Mouse (Mus musculus) brain, embryonic 18.5 days (tissue): ENCODE measurements around the gene Pde6h.

Experiments
- DNase-seq: peaks from one replicate; pipeline ENCODE4 v3.0.0-alpha.2; 2012; ENCODE audit warnings: low read depth, low spot score

The Pde6h gene

DNA sequence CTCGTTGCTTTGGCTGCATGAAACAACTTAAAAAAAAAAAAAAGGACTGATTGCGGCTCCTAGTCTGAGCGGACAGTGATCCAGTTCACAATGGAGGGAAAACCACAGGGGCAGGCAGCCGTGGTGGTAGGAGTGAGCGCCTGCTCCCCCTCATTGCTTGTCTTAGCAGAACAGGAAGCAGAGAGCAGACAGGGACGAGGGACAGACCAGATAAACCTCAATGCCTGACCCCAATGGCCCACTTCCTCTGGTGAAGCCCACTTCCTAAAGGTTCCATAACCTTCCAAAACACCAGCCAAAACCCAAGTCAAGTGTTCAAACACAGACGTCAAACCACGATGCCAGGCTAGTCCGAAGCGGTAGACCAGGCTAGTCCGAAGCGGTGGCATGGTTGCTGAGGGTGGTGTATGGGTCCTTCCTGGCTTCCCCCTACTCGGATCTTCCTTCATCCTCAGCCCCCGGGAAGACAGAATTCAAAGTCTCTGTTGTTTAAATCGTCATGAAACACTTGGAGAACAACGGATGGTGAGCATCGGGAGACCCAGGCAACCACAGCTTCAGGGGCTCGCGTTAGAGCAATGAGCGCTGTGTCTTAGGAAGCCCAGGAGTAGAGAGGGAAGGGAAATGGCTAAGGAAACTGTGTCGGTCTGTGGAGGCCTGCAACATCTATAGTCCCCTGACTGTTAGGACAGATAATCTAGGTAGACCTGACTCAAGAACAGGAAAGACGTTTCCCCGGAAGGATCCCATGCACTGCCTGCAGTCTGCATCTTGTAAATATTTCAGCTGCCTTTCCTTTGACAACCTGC lies 55.8 kb downstream of the Pde6h start:
- DNase-seq: no peak

DNA sequence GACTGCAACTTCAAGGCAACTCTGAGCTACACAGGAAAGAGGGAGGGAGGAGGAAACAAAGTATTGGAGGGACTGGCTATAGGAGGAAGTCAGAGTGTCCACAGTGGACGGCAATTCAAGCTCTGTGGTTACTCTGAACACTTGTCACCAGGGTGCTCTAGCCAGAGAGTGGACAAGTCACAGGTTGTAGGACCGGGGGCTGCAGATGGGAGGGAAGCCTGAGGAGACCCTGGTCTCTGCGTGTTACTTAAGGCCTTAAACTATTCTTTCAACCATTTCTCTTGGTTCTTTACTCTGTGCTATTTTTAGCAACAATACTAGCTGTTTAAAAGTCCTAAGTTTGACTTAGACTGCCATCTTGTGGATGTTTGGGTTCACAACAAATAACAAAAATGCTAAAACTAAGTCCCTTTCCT lies 56.7 kb downstream of the Pde6h start:
- no peak for DNase-seq

DNA sequence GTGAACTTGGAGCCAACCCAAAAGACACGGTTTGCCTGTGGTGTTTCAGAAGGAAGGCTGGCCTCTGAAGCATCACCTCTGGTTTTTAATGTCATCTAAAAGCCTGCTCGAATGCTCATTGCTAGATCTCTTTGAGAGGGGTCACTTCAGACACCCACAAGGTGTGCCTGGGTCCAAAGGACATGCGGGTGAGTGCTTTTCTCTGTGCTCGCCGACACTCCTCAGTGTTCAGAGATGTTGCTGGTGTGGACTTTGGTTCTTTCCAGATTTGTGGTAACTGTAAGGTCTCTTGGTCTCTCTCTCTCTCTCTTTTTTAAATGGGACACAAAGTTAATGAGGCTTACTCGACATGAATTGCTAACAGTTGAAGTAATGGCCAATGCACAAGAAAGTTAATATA lies 58.9 kb downstream of the Pde6h start:
- DNase-seq: no peak

DNA sequence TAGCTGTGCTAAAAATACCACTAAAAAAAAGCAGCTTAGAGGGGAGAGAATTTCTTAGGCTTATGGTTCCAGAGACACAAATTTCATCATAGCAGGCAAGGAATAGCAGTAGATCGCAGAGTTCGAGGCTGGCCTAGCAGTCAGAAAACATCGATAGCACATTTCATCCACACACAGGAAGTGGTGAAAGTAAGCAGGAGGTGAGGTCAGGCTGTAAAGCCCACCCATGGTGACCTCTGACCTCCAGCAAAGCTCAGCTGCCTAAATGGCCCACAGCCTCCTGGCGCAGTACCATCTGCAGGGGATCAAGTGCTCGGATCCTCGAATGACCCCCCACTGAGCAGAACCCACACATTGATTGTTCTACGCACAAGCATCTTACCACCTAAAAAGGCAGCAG lies 59.6 kb downstream of the Pde6h start:
- no peak for DNase-seq

DNA sequence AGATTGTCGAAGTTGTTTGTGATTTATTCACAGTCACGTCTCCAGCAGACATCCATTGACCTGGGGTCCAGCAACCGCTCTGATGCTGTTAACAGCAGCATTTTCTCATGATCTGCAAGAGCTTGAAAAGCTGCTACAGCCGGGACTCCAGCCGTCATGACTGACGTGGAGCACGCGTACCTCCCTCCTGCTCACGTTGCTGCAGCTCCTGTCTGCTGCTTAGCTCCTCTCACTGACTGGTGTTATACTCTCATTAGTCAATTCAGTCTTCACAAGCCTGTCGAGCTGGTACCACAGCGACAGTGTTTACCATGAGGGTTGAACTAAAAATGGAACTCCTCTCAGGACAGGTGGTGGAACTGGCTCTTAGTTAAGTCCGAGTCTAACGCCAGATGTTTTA lies 62.4 kb downstream of the Pde6h start:
- no peak for DNase-seq

DNA sequence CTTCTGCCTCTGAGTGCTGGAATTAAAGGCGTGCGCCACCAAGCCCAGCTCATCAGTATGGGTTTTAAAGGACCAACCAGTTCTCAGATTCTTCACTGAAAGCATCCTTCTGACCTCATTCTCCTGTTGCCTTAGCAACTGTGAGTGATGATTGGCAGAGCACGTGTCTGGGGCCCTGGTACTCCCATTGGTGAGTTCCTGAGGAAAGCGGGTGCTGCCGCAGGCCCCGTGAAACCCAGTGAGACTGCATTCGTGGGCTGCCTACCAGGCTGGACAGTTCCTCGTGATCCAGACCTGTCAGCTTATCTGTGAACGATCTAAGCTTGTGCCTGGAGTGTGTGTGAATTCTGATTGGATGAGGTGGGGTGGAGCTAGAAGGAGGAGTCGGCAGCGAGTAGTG lies 63.1 kb downstream of the Pde6h start:
- DNase-seq: no peak

DNA sequence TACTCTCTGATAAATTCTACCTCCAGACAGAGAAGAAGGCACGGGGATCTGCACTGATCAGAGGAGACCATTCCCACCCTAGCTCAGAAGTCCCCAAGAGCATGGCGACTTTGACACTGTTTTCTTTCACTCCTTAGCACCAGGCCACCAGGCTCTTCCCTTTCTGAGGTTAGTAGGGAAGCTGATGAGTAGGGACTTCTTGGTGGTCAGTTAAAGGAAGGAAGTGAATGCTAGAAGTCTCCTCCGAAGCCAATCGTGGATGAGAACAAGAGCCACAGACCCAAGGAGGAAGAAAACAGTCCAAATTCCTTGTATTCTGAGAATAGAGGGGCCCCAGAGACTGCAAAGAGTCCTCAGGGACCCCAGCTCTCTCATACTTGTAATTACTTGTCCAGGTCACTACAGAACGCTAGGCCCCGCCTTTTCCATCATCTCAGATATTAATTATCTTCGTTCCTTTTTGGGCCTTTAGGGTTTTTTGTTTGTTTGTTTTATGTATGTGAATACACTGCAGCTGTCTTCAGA lies 65.0 kb downstream of the Pde6h start:
- no peak for DNase-seq

DNA sequence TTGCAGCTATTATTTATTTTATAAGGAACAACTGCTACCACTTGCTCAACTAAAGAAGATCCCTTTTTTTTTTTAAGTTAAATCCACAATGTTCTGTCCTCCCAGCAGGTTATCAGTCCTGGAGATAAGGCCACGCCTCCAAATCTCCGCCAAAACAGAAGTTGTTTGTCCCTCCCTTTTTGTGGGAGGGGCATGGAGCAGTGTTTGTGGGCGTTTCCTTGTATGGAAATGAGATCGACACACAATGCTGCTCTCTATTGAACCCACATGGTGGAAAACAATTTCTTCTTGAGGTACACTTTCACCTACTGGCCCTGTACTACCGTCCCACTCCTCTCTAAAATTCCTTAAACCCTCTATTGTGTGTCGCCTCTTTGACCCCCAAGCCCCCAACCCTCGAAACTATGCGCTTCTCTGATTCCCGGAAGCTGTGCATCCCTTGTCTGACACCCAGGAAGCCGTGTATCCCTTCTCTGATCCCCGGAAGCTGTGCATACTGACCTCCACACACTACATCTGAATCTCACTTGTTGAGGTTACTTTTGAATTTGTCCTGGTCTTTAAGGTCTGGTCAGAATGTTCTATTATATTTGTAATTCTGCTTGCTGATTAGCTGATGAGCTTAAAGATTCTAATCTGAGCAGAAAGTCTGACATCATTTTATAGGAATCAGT lies 66.3 kb downstream of the Pde6h start:
- no peak for DNase-seq

DNA sequence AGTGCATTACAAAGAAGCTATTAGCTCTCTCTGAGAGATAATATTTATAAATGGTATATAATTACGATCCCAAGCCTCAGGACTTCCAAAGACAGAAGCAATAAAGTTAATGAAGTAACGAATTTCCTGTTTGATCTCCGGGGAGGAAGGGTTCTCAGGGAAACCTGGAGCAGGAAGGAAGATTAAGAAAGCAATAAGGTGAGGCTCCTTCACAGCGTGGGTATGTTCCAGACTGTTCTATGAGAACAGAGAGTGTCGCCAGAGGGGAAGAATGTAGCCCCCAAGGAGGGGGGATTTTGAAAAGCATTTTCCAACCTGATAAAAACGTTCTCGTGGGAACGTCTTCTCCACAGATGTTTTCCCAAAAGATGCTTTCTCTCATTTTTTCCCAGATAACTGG lies 66.9 kb downstream of the Pde6h start:
- DNase-seq: no peak

DNA sequence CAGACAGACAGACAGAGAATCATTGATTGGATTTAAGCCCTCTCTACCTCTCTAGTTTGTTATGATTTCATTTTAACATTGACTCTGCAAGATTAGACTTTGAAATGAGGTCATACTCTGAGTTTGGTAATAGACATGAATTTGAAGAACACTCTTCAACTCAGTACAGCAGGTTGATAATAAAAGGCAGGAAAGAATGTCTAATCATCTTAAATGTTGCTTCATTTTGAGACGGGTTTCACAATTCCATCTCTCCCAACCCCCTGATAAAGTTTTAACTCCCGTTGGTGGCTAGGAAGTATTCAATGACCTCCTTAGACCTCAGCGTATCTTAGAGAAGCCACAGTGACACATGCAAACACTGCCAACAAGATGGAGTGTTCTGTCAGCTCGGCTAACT lies 69.9 kb downstream of the Pde6h start:
- no peak for DNase-seq

DNA sequence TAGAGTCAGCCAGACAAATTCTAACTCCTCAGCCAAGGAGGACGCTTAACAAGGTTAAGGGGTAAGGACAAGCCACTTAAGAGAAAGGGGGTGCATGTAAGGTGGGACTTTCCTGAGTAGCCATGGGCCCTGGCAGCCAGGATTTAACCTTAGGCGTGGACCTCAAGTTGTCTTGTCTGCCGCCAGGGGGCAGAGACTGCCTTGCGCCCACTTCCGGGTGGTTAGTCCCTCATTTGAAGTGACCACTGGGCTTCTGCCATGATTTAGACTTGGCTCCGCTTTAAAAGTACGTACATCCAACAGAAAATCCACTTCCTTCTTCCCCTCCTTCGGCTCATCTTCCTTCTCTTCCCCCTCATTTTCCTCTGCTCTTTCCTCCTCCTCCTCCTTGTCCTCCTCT lies 71.9 kb downstream of the Pde6h start:
- DNase-seq: no peak

DNA sequence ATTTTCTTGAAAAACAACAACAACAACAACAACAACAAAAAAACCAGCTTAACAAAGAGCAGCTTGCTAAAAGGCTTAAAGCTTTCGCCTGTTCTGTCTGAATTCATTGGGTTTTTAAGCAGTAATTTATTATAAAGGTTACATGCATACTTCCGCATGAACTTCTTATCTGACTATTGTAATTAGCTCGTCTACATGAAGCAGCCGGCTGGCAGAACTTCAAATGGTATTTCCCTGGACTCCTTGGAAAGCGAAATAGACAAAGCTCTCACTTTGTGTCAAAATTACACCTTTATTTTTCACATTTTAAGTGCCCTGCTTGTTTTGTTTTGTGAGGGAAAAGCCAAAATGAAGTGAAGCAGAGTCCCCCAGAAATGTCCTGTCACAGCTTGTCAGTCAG lies 72.7 kb downstream of the Pde6h start:
- DNase-seq: no peak

DNA sequence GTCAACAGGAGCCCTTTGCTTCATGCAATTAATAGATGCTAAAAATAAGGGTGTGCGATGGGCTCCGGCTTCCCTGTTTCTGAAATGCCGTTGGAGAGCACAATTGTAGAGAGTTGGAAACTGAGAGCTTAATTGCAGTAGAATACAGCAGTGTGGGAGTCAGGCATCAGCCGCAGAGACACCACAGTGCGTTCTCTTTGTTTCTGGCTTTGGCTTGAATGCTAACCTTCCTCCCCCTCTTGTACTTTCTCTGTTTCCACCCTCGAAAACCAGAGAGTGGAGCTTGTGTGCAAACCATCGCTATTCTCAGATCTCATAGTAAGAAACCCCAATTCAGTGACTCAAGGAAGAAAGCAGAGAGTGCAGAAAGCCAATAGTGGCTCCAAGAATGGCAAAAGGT lies 74.5 kb downstream of the Pde6h start:
- no peak for DNase-seq

DNA sequence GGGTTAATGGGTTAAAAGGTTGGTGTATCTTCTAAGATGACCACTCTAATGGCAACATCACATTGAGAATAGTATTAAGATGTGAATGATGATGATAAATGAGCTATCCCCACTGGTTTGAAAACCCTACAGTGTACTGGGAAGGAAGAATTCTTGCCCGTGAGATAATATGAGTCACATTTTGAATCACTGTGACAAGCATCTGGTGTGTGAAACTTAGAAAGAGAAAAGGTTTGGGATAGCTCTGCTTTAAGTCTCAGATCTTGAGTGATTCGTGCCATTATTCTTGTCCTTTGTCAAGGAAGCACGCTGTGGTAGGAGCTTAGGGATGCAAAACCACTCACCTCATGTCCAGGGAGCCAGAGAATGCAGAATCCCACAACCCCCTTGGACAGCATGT lies 75.4 kb downstream of the Pde6h start:
- no peak for DNase-seq

DNA sequence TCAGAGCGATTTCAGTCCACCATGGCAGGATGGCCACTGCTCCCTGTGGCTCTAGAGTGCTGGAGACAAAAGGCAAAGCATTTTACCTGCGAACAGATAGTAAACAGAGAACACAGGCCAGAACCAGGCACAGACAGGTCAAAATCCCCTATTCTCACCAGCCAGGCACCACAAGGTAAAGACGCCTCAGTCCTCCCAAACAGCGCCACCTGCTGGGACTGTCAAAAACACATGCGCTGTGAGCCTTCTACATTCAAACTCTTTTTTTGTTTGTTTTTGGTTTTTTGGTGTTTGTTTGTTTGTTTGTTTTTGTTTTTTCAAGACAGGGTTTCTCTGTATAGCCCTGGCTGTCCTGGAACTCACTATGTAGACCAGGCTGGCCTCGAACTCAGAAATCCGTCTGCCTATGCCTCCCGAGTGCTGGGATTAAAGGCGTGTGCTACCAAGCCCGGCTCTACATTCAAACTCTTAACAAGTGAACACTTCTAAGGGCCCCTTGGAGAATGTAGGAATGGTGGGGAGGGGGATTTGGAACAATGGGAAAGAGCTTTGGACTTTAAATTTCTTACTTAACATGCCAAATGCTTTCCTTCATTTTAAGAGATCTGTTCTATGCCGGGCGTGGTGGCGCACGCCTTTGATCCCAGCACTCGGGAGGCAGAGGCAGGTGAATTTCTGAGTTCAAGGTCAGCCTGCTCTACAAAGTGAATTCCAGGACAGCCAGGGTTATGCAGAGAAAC lies 76.2 kb downstream of the Pde6h start:
- DNase-seq: no peak

DNA sequence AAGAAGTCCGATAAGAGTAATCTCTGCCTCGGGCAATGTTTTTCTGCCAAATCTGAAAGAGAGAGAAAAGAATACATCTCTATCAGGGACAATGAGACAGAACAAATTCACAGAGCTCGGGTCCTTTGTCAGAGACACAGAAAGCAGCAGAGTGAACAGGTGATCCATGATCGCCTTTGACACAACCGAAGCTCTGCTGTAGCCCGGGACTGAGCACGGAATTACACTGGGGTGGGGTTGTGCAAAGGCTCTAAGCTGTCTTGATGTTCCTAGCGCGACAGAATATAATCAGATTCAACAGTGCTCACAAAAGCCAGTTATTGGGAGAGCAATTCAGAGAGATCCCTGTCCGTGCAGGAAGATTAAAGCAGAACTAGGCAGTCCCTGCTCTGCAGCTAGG lies 77.1 kb downstream of the Pde6h start:
- no peak for DNase-seq

DNA sequence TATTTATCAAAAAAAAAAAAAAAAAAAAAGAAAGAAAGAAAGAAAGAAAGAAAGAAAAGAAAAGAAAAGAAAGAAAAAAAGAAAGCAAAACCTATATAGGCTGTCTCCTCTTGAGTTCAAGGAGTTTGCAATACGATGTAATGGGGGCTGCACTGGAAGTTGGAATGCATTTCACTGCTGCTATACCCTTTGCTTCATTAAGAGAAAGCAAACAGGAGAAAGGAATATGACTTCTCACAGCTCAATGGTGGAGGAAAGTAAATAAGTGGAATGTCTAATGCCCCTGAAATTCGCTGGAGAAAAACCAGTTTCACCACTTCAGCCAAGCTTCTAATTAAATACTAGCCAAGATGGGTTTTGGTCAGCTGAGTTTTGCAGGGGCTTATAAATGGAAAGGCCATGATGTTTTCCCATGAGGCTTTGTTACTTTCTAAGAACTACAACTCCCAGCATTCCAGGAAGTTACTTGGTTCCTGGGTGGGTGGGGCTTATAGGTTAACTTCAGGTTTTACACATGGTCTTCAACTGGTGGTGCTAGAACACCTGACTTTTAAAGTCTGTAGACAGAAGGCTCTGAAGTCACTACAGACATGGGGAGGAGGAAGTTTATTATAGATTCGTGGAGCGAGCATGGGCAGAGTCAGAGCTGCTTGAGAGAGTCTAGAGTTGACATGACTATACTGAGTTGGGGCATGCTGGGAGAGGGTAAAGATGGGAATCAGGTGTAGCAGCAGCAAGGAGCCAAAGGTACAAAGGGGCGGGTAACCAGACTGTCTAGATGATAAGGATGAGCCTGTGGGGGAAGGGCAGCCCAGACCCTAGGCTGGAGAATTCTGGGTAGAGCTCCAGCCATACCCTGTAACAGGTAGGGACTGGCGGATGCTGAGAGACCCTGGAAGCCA lies 77.9 kb downstream of the Pde6h start:
- no peak for DNase-seq

DNA sequence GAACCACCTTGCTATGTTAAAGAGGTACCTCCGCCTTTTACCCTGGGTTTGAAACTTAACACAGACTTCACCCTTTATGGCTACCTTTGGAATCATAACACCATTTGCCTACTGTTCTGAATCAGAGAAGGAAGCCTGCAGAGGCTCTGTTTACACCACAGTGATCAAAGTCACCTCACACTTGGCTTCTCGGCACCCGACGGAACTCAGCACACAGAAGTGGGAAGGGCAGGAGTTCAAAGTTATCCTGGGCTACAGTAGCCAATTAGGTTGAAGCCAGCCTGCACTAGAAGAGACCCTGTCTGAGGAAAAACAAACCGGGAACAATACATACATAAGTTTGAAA lies 78.5 kb downstream of the Pde6h start:
- no peak for DNase-seq

DNA sequence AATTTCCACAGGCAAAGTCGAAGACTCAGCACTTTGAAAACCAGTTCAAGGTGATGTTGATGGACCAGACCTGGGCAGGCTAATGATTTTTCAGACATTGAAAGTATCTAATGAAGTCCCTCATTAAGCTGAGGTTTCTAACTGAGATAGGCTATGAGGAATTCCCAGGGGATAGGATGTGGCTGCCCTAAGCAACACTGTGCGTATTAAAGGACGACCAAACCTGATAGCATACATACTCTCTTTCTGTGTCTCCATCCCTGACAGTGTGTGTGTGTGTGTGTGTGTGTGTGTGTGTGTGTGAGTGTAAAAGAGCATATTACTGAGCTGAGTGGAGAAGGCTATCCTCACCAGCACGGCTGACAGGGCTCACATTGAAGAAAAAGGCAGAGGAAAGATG lies 80.7 kb downstream of the Pde6h start:
- no peak for DNase-seq

DNA sequence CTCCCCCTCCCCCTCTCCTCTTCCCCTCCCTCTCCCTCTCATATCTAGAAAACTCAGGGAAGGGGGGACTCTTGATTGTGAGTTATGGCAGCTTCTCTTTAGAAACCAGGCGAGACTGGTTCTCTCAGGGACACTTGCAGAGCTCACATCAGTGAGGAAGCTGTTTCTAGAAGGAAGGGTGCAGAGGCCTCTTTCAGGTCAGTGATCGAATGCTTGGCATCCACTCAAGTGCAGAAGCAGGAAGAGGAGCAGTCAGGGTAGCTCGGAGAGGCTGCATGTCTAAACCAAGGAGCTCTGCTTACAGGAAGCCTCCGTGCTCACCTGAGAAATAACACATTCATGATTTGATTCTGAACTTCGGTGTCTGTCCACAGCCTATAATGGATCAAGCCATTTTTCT lies 87.6 kb downstream of the Pde6h start:
- DNase-seq: no peak

DNA sequence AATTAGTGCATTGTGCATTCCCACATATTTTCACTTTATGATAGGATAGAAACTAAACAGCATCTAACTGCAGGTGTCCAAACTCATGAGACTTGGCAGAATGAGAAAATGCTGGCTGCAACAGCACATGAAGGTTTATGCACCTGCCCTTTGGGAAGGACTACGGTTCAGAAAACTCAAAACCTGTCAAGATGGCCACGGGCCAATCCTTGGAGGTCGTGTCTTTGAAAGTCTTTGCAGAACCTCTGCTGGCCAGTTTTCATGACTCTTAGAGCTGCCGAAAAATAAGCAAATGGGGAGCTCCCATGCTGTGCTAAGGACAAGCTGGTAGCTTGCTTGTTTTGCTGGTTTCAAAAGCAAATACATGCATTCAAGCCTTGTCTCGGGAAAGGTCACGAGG lies 90.7 kb downstream of the Pde6h start:
- no peak for DNase-seq
